Mouse (Mus musculus) erythroblast, embryonic 14.5 days (primary cell): ENCODE results near the gene Rab3c.

Experiments
- GATA1 ChIP-seq: IDR thresholded peaks from 2 replicates; pipeline ENCODE4 v1.6.1; 2012; ENCODE audit warnings: low read length, inconsistent platforms, mixed read lengths
- TAL1 ChIP-seq: IDR thresholded peaks from 3 replicates; pipeline ENCODE4 v1.6.1; 2012; ENCODE audit warnings: low read length, inconsistent platforms, mixed read lengths

DNA sequence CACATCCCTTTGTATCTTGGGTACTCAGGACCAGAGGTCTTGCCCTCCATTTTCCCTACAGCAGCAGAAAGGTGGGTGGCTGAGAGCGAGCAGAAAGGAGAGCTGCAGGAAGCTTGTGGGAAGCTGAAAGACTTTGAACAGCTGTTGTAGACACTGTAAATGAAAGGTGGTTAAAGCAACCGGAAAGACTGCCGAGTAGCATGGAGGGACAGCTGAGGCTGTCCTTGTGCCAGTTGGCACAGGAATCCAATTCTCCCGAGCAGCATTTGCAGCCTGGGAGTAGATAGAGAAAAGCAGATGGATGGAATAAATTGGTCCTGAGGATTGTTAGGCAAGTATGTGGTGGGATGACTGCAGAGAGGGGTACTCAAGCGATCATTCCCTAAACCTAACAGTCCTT is 141.5 kb downstream of the Rab3c start:
- no peak for TF ChIP-seq TAL1
- no peak for TF ChIP-seq GATA1
